Mouse (Mus musculus) mammary gland, adult 2 months (tissue): Measurements from ENCODE around the gene Psme3. TPM values are rescaled to one million over a fixed set of nuclear protein-coding genes. Genes with fewer than 3 reads are reported as not detected.

Experiments used
- polyA plus RNA-seq: library from polyadenylated mRNA; depleted of rRNA; stranded (reverse); fragments of >200 nt; gene quantifications from 2 replicates; pipeline ENCODE4 v1.2.3, GENCODE M21; 2012; ENCODE audit warnings: low replicate concordance; rRNA removed

The Psme3 gene
- polyA plus RNA-seq, result 44.3 and 89.4 TPM in 2 replicates

DNA sequence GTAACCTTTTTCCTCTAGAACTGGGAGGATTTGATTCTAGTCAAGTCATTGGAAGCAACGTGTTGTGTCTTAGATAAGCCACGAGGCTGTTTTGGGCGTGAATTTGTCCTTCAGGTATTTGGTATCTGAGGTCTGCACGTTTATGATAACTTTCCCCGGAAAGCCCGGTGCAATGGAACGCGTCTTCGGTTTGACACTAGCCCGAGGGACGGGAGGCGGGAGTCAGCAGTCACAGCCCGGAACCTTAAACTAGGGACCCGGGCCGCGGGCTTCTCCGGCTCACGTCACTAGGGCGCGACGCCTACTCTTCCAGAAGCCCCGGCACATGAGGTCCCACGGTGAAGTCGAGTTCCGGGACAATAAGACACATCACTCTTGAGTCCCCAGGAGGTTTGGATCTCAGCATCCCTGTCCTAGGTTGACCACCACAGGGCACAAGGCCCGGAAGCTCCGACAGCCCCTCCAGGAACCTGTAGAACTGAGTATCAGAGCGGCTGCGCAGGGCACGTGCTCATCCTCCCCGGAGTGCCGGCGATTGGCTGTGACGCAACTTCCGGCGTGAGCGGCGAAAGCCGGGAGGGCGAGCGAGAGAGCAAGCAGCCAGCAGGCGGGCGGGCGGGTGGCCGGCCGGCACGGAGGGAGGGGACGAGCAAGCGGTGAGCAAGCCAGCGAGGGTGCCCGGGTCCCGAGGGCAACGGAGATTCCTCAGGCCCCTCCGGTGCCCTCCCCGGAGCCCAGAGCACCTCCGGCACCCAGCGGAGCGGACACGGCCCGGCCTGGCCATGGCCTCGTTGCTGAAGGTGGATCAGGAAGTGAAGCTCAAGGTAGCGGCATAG lies at the start of gene Psme3:
Gene Psme3 (plus strand): TSS at position 549 of the 836 bp plus-strand sequence.

DNA sequence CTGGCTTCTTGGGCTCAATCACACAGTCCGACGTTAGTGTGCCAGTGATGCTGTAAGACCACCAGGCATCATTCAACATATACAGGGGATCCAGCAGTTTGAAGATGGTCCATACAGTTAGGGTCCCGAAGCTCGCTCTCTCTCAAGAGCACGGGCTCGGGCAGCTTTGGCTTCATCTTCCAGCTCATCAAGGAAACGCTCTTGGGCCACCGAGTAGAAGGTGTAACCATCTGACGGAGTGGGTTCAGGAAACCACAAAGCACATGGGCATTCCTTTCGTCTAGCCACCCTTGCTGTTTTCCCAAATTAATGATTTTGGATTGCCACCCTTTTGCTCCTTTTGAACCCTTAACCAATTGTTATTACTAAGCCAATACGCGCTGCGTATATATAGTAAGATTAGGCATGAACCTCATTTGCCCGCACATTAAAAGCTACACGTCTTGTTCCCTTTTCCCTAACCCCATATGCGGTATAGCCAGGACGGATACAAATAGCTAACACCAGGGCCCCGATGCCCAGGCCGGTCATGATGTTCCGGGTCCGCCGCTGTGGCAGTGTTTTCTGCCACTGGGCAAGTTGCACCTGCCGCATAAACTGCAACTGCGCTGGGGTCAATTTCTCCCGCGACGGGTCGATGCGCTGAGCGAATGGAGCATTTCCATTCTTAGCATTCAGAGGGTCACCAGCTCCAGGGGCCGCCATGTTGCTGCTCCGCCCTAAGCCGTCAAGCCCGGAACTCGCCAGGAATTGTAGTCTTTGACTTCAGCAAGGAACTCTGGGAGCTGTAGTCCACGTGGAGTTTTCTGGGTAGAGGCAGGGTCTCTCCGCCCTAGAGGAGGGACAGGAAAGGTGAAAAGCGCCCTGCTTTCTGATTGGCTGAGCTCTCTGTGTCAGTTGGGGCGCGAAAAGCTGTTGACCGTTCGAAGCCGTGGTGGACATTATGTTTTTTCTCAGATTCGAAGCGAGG lies 37.5 kb upstream of the Psme3 start, which contains the start of the genes Cntd1 and Coa3:
Gene Cntd1 (plus strand): TSS at position 790 of the 970 bp plus-strand sequence.
Gene Coa3 (minus strand): TSS at position 892 of the 970 bp plus-strand sequence.

DNA sequence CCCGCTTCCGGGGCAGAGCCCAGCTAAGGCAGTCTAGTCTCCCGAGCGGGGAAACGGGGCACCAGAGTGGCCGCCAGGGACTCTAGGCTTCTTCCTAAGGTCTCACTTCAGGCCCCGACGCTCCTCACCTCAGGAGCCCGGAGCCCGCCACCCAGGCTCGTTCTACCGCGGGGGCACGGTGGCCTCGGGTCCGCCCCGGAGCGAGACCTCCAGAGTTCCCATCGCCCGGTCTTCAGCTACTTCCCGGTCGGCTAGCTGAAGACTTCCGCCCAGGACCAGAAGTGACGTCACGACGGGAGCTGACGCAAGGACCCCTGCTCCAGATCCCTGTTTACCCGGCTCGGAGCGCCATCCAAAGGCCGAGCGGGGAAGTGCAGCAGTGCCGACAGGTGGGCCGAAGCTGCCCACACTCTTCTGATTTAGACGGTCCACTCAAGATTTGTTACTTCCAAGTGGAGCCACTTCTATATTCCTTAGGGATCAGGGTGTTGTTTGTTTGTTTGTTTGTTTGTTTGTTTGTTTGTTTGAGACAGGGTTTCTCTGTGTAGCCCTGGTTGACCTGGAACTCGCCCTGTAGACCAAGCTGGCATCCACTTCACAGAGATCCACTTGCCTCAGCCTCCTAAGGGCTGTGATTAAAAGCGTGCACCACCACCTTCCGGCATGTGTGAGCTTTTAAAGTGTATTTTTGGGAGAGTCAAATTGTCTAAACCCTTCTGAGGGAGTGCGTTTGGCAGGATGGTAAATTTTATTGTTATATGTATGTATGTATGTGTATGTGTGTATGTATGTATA lies 13.8 kb upstream of the Psme3 start, which contains the start of gene Becn1:
Gene Becn1 (minus strand): TSS at position 283 of the 795 bp plus-strand sequence.

DNA sequence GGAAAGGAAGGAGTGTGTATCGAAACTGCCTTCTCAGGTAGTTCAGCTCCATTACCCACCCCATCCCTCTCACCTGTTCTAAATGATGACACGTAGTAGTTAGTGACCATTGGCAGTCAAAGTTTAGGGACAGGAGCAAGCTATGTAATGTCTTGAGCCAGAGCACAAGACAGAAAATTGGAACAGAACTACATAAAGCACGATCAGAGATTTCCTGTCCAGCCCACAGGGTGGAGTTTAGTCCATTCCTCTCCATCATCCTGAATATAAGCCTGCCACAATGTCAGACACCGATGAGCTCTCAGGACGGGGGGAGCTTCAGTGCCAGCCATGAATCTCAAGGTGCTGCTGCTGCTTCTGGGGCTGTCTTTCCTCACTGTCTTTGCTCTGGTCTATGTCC lies 8.8 kb downstream of the Psme3 start, which contains the start of gene Aoc2:
Gene Aoc2 (plus strand): TSS at position 301 of the 400 bp plus-strand sequence.

DNA sequence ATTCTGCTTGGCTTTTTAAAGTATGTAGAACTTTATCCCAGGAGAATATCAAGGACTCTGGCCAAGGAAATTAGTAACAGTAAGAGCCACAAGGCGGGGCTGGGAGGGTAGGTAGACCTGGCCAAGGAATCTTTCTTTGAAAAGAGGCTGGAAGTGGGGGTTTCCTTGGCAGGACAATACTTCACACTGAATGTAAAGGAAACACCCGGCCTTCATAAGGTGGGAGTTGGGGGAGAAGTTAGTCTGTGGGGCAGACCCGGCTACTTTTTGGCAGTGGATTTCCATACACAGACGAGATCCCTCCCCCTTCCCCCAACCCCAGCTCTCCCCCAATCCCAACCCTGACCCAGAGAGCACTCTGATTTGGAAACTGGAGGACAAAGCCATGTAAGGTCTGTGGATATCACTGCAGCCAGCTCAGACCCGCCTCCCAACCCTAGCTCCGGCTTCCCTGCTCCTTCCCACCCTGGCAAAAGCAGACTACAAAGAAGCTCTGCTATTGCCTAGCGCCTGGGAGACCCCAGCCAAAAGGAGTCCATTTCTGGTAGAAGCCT lies 14.4 kb downstream of the Psme3 start, which contains the start of gene Aoc3:
Gene Aoc3 (plus strand): TSS at position 235 of the 554 bp plus-strand sequence.

DNA sequence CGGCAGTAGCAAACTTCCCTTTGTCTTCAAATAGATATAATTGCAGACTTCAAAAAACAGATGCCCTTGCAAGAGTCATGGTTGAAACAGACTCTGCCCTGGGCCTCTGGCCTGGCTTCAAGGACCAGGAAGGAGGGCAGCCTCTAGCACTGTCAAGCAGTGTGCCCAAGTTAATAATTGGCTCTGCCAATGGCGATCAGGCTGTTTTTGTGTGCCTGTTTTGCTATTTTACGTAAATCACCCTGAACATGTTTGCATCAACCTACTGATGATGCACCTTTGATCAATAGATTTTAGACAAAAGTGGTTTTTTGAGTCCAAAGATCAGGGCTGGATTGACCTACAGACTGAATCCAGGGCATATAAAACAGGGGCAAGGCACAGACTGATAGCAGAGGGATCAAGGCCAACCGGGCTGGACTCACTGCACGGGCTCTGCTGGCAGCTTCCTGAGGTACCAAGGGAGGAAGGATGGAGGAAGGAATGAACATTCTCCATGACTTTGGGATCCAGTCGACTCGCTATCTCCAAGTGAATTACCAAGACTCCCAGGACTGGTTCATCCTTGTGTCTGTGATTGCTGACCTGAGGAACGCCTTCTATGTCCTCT lies 51.4 kb downstream of the Psme3 start, which contains the start of gene G6pc:
Gene G6pc (plus strand): TSS at position 236 of the 610 bp plus-strand sequence.

Other genes with a start within 250 kb of the Psme3 start
- gene Naglu, start 246.2 kb upstream of the Psme3 start, polyA plus RNA-seq, result 43.2 and 45.4 TPM in 2 replicates
- gene Hsd17b1, start 237.8 kb upstream of the Psme3 start, polyA plus RNA-seq, result 0.24 and 0.94 TPM in 2 replicates
- gene Coasy, start 233.6 kb upstream of the Psme3 start, polyA plus RNA-seq, result 92.0 and 118 TPM in 2 replicates
- 50.5 and 97.1 TPM in 2 replicates for gene Mlx, start 228.9 kb upstream of the Psme3 start, polyA plus RNA-seq
- 0.43 and 0.62 TPM in 2 replicates for gene Psmc3ip, start 220.8 kb upstream of the Psme3 start, polyA plus RNA-seq
- gene Retreg3, start 196.3 kb upstream of the Psme3 start, polyA plus RNA-seq, result 81.8 and 115 TPM in 2 replicates
- gene Tubg1, start 196.3 kb upstream of the Psme3 start, polyA plus RNA-seq, result 8.4 and 17.4 TPM in 2 replicates
- gene Tubg2, start 160.3 kb upstream of the Psme3 start, polyA plus RNA-seq, result 4.1 and 4.5 TPM in 2 replicates
- gene Cntnap1, start 145.7 kb upstream of the Psme3 start, polyA plus RNA-seq, result 12.3 and 13.5 TPM in 2 replicates
- 51.3 and 92.6 TPM in 2 replicates for gene Plekhh3, start 144.9 kb upstream of the Psme3 start, polyA plus RNA-seq
- 2.9 and 6.8 TPM in 2 replicates for gene Ccr10, start 140.8 kb upstream of the Psme3 start, polyA plus RNA-seq
- gene Ezh1, start 89.8 kb upstream of the Psme3 start, polyA plus RNA-seq, result 34.7 and 54.3 TPM in 2 replicates
- gene Ramp2, start 70.2 kb upstream of the Psme3 start, polyA plus RNA-seq, result 138 and 195 TPM in 2 replicates
- 89.8 and 96.1 TPM in 2 replicates for gene Vps25, start 62.5 kb upstream of the Psme3 start, polyA plus RNA-seq
- gene Wnk4, start 55.6 kb upstream of the Psme3 start, polyA plus RNA-seq, result 1.9 and 2.4 TPM in 2 replicates
- gene Cntd1, start 37.2 kb upstream of the Psme3 start, polyA plus RNA-seq, result 0.05 and 0.17 TPM in 2 replicates
- 190 and 296 TPM in 2 replicates for gene Coa3, start 37.1 kb upstream of the Psme3 start, polyA plus RNA-seq
- 53.9 and 131 TPM in 2 replicates for gene Becn1, start 13.9 kb upstream of the Psme3 start, polyA plus RNA-seq
- gene Aoc2, start 8.8 kb downstream of the Psme3 start, polyA plus RNA-seq, result 6.3 and 7.4 TPM in 2 replicates
- 268 and 327 TPM in 2 replicates for gene Aoc3, start 14.4 kb downstream of the Psme3 start, polyA plus RNA-seq
- gene G6pc, start 51.3 kb downstream of the Psme3 start, polyA plus RNA-seq, result 0.06 and 0.60 TPM in 2 replicates
- 22.4 and 22.6 TPM in 2 replicates for gene Aarsd1, start 101.4 kb downstream of the Psme3 start, polyA plus RNA-seq
- gene Gm27029, start 108.6 kb downstream of the Psme3 start, polyA plus RNA-seq, result 0.46 TPM in 1 of 2 replicates, not detected in the other
- gene Rundc1, start 108.9 kb downstream of the Psme3 start, polyA plus RNA-seq, result 24.9 and 25.1 TPM in 2 replicates
- gene Ptges3l, start 109.1 kb downstream of the Psme3 start, polyA plus RNA-seq, result 3.4 and 15.5 TPM in 2 replicates
- gene Rpl27, start 126.1 kb downstream of the Psme3 start, polyA plus RNA-seq, result 285 and 417 TPM in 2 replicates
- gene Ifi35, start 132.2 kb downstream of the Psme3 start, polyA plus RNA-seq, result 48.5 and 57.7 TPM in 2 replicates
- gene Rnd2, start 148.8 kb downstream of the Psme3 start, polyA plus RNA-seq, result 9.3 and 10.1 TPM in 2 replicates
- gene Vat1, start 150.0 kb downstream of the Psme3 start, polyA plus RNA-seq, result 137 and 204 TPM in 2 replicates
- gene Brca1, start 235.7 kb downstream of the Psme3 start, polyA plus RNA-seq, result 0.37 and 0.60 TPM in 2 replicates
- 98.5 and 134 TPM in 2 replicates for gene Nbr1, start 235.9 kb downstream of the Psme3 start, polyA plus RNA-seq